ENCODE assay signal across 8 mouse cellular contexts in the genomic region with DNA sequence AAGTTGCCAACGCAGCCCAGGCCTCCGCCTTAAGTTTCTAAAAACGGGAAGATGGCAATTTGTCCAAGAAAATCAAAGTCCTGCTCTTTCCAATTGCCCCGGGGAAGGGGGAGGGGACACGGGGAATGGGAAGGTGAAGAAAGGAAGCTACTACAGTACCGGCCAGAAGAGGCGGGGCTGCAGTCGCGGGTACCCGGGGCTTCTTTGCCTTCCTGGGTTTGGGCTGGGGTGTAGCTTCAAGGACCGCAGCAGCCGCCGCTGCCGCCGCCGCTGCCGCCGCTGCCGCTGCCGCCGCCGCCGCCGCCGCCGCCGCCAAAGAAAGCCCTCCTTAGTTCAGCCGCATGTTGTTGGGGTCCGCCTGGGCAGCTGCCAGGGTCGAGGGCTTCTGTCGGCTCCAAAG. TPM values are rescaled to one million over a fixed set of nuclear protein-coding genes. Genes with fewer than 3 reads are reported as not detected.
A peak's percentile ranks its signal among the peaks of the same experiment; 100 is the strongest.
DNase-seq lines count a peak whose midpoint lies in the region; ATAC-seq and TF ChIP-seq lines count a peak whose summit lies in the region.

No protein-coding gene starts in this region.

- no peak for TF ChIP-seq CTCF in liver, adult 2 months (IDR thresholded peaks at IDR 0.05; ENCODE audit: low read depth, low read length)
- no peak for TF ChIP-seq CTCF in bone marrow macrophage, adult 2 months (IDR thresholded peaks at IDR 0.05; ENCODE audit: low read depth, low read length)

- H3K27ac ChIP-seq in liver, adult 2 months (replicated peaks; ENCODE audit: insufficient read depth, low read depth, low read length): no peak overlapping the region
- no peak overlapping the region for H3K27ac ChIP-seq in bone marrow macrophage, adult 2 months (ENCODE audit: insufficient read depth, low read depth, low read length)
- no peak overlapping the region for H3K27ac ChIP-seq in heart, embryonic 11.5 days (ENCODE audit: low read depth, low read length)
- peak overlapping the region; percentile 53; the same call in 1 of the 2 replicates for H3K27ac ChIP-seq in limb, embryonic 12.5 days

- under 1% methylated on average over 31 of the region's 31 CpGs for WGBS in liver, adult 2 months
- WGBS in heart, embryonic 11.5 days (ENCODE audit: insufficient replicate concordance): 19% methylated on average over 26 of the region's 31 CpGs
- 15% methylated on average over 31 of the region's 31 CpGs for WGBS in limb, embryonic 12.5 days

- peak overlapping the region; percentile 76 for H3K4me2 ChIP-seq in heart, embryonic 11.5 days
- H3K4me2 ChIP-seq in limb, embryonic 12.5 days: peak overlapping the region; percentile 75

- H3K9ac ChIP-seq in liver, adult 2 months (ENCODE audit: low read depth, low read length): no peak overlapping the region
- no peak overlapping the region for H3K9ac ChIP-seq in heart, embryonic 11.5 days (ENCODE audit: low read depth, low read length)
- H3K9ac ChIP-seq in limb, embryonic 12.5 days (replicated peaks): peak overlapping the region; percentile 44; the same call in 1 of the 2 replicates

- H3K27me3 ChIP-seq in liver, adult 2 months (ENCODE audit: control insufficient read depth, insufficient read depth, low read length): peaks cover 14% of the 10 kb centered on the region; the same call in 1 of the 2 replicates
- peaks cover 40% of the 10 kb centered on the region for H3K27me3 ChIP-seq in heart, embryonic 11.5 days (ENCODE audit: control insufficient read depth, insufficient read depth, low read length)
- peaks cover 75% of the 10 kb centered on the region for H3K27me3 ChIP-seq in limb, embryonic 12.5 days

- H3K4me1 ChIP-seq in liver, adult 2 months (ENCODE audit: control insufficient read depth, insufficient read depth, low read length): peaks cover 4% of the 10 kb centered on the region; the same call in 1 of the 2 replicates
- no peaks in the 10 kb centered on the region for H3K4me1 ChIP-seq in bone marrow macrophage, adult 2 months (ENCODE audit: control insufficient read depth, insufficient read depth, low read length)
- no peaks in the 10 kb centered on the region for H3K4me1 ChIP-seq in heart, embryonic 11.5 days (ENCODE audit: control insufficient read depth, insufficient read depth, low read length)
- 0 out of 2 replicates have a peak, but pooled peaks cover 5% of the 10 kb centered on the region for H3K4me1 ChIP-seq in limb, embryonic 12.5 days (replicated peaks)

- no peaks in the 10 kb centered on the region for H3K9me3 ChIP-seq in heart, embryonic 11.5 days (replicated peaks; ENCODE audit: control insufficient read depth, low read length)
- no peaks in the 10 kb centered on the region for H3K9me3 ChIP-seq in limb, embryonic 12.5 days

- no peak for TF ChIP-seq POLR2A in liver, adult 2 months (IDR thresholded peaks at IDR 0.05; ENCODE audit: extremely low read depth, insufficient read depth, low read length)
- no peak for TF ChIP-seq POLR2A in bone marrow macrophage, adult 2 months (IDR thresholded peaks at IDR 0.05; ENCODE audit: borderline replicate concordance, low read depth, low read length)

- H3K4me3 ChIP-seq in liver, adult 2 months (ENCODE audit: insufficient read depth, low read depth, low read length): peak overlapping the region; percentile 71; the same call in 1 of the 2 replicates
- peak overlapping the region; percentile 45 for H3K4me3 ChIP-seq in bone marrow macrophage, adult 2 months (ENCODE audit: insufficient read depth, low read length)
- H3K4me3 ChIP-seq in heart, embryonic 11.5 days (ENCODE audit: low read depth, low read length): peak overlapping the region; percentile 49
- H3K4me3 ChIP-seq in limb, embryonic 12.5 days (replicated peaks): peak overlapping the region; percentile 53

- H3K36me3 ChIP-seq in liver, adult 2 months (ENCODE audit: control insufficient read depth, insufficient read depth, low read length): no peaks in the 10 kb centered on the region
- no peaks in the 10 kb centered on the region for H3K36me3 ChIP-seq in heart, embryonic 11.5 days (ENCODE audit: control insufficient read depth, insufficient read depth, low read length)
- H3K36me3 ChIP-seq in limb, embryonic 12.5 days: no peaks in the 10 kb centered on the region

- DNase-seq in liver, adult 2 months (ENCODE audit: extremely low read depth, low read depth, low spot score): no peak
- no peak for DNase-seq in liver
- peak; percentile 33 for DNase-seq in retina, postnatal 1 day
- DNase-seq in cerebellum, adult 9-10 months: no peak

- no peak for ATAC-seq in heart, embryonic 11.5 days (replicated peaks; ENCODE audit: insufficient number of reproducible peaks, low FRiP score, low TSS enrichment)
- no peak for ATAC-seq in limb, embryonic 12.5 days (ENCODE audit: insufficient number of reproducible peaks, insufficient read depth, low FRiP score, low TSS enrichment, low read depth)
- no peak for ATAC-seq in megakaryocyte progenitor cell, adult 5-6 weeks (replicated peaks; ENCODE audit: poor library complexity)

- no peaks in the 10 kb centered on the region for H3K79me2 ChIP-seq in liver, adult 2 months (ENCODE audit: control insufficient read depth, insufficient read depth, low read length)

RNA-seq across cellular contexts. Expression of a gene that starts 0.6 kb away (rescaled TPM):
- under 0.01 TPM in 2 replicates for total RNA-seq in liver, adult 2 months (2014; rRNA removed)
- polyA plus RNA-seq in liver, adult 2 months (2012; rRNA removed): not detected in 2 replicates
- polyA plus RNA-seq in bone marrow macrophage, adult 2 months (2012; ENCODE audit: insufficient read depth, insufficient read length, missing spikeins): 0.11 and 0.83 TPM in 2 replicates
- 0.21 and 0.39 TPM in 2 replicates for polyA plus RNA-seq in heart, embryonic 11.5 days (2014; fragmentation: Nextera tagmentation; extraction: Ambion mirVana)
- polyA plus RNA-seq in limb, embryonic 12.5 days (2016; fragmentation: Nextera tagmentation; extraction: Ambion mirVana): 3.5 and 5.2 TPM in 2 replicates
- not detected in 2 replicates for total RNA-seq in megakaryocyte progenitor cell, adult 5-6 weeks (2015)
- total RNA-seq in megakaryocyte progenitor cell, adult 5-6 weeks (2017): not detected in 2 replicates
